Mouse (Mus musculus) cerebellum, adult 2 months (tissue): Measurements from ENCODE around the gene A130010J15Rik.

Experiments
- CTCF ChIP-seq: fragments of 200-500 bp; IDR thresholded peaks from 2 replicates; pipeline ENCODE4 v1.5.1; 2011; ENCODE audit warnings: low read depth, mild to moderate bottlenecking, control low read depth, low read length, moderate library complexity, borderline replicate concordance; ENCODE audit not compliant: insufficient read depth
- POLR2A ChIP-seq: fragments of 200-500 bp; IDR thresholded peaks from 2 replicates; pipeline ENCODE4 v1.6.1; 2011; ENCODE audit warnings: low read length, control low read depth, borderline replicate concordance; ENCODE audit not compliant: insufficient read depth

- no peak for TF ChIP-seq CTCF
- TF ChIP-seq POLR2A, result no peak
Measured at GRCm38 (mm10) chr1:193122793-193123192, 45.1 kb upstream of the A130010J15Rik start.
